Mouse (Mus musculus) stomach, embryonic 16.5 days (tissue): ENCODE data around the gene Zdhhc21. TPM values are rescaled to one million over a fixed set of nuclear protein-coding genes. Genes with fewer than 3 reads are reported as not detected.
A peak's percentile ranks its signal among the peaks of the same experiment; 100 is the strongest.

Source experiments
- ATAC-seq: fragments of 200-750 bp; cut with Nextera tagmentation; 2 replicates; pipeline ENCODE4 v1.8.0; 2017; ENCODE audit warnings: moderate number of reproducible peaks, moderate TSS enrichment; ENCODE audit not compliant: insufficient read depth, low FRiP score
- H3K27ac ChIP-seq: fragments of 300-500 bp; sonication (generic); 2 replicates; pipeline ENCODE4 v1.5.1; 2014; ENCODE audit warnings: low read length
- H3K27me3 ChIP-seq: fragments of 300-500 bp; sonication (generic); 2 replicates; pipeline ENCODE4 v1.6.1; 2014; ENCODE audit warnings: low read length, control low read depth, mixed read lengths; ENCODE audit not compliant: control insufficient read depth, insufficient read depth
- H3K36me3 ChIP-seq: fragments of 300-500 bp; sonication (generic); 2 replicates; pipeline ENCODE4 v1.6.1; 2014; ENCODE audit warnings: low read length; ENCODE audit not compliant: control insufficient read depth, insufficient read depth
- H3K4me1 ChIP-seq: fragments of 300-500 bp; sonication (generic); 2 replicates; pipeline ENCODE4 v1.6.1; 2014; ENCODE audit warnings: low read length, control low read depth, mixed read lengths; ENCODE audit not compliant: control insufficient read depth, insufficient read depth
- H3K4me2 ChIP-seq: fragments of 300-500 bp; sonication (generic); 2 replicates; pipeline ENCODE4 v1.6.1; 2014; ENCODE audit warnings: low read depth, low read length, mixed read lengths
- H3K4me3 ChIP-seq: fragments of 300-500 bp; sonication (generic); replicated peaks from 2 replicates; pipeline ENCODE4 v1.5.1; 2014; ENCODE audit warnings: mild to moderate bottlenecking, low read length
- H3K9ac ChIP-seq: fragments of 300-500 bp; sonication (generic); 2 replicates; pipeline ENCODE4 v1.6.1; 2014; ENCODE audit warnings: low read length
- H3K9me3 ChIP-seq: fragments of 300-500 bp; sonication (generic); replicated peaks from 2 replicates; pipeline ENCODE4 v1.6.1; 2016; ENCODE audit warnings: low read length, control low read depth; ENCODE audit not compliant: control insufficient read depth
- WGBS: fragments of 180-500 bp; shearing (Covaris S2); extraction: QIAGEN DNeasy Blood & Tissue Kit; methylation state at CpG from one replicate; pipeline ENCODE4 v1.1.7; 2014; 5-methylcytosine and 5-hydroxymethylcytosine counted together
- polyA plus RNA-seq: library from polyadenylated mRNA; unstranded; fragments of >200 nt; fragmentation: Nextera tagmentation; extraction: Ambion mirVana; gene quantifications from 2 replicates; pipeline ENCODE4 v1.2.1, GENCODE M21; 2015

Gene Zdhhc21
- polyA plus RNA-seq, 1 experiment from 2014 or later, result 18.2 TPM

GRCm38 (mm10) chr4:82816351-82816750 lies 43.4 kb downstream of the Zdhhc21 start:
- 85% methylated on average over 8 of the region's 8 CpGs for WGBS
- ATAC-seq, result no peak

GRCm38 (mm10) chr4:82815296-82815695 lies 44.5 kb downstream of the Zdhhc21 start:
- ATAC-seq, result peak; percentile 33; the same call in 1 of the 2 replicates
- Histone ChIP-seq H3K27ac (no peak overlapping the region), H3K4me2 (no peak overlapping the region), H3K4me1 (0 out of 2 replicates have a peak, but pooled peaks cover 4% of the 10 kb centered on the region), H3K36me3 (no peaks in the 10 kb centered on the region), H3K9me3 (no peaks in the 10 kb centered on the region), H3K4me3 (no peak overlapping the region), H3K27me3 (no peaks in the 10 kb centered on the region), H3K9ac (no peak overlapping the region)
- 43% methylated on average over 4 of the region's 4 CpGs for WGBS

More at GRCm38 (mm10) chr4:82816351-82816750, 43.4 kb downstream of the Zdhhc21 start:
- H3K4me1 ChIP-seq, result 0 out of 2 replicates have a peak, but pooled peaks cover 4% of the 10 kb centered on the region
- no peak overlapping the region for H3K27ac ChIP-seq
- H3K4me3 ChIP-seq, result no peak overlapping the region
- no peak overlapping the region for H3K9ac ChIP-seq
- no peaks in the 10 kb centered on the region for H3K27me3 ChIP-seq
- H3K9me3 ChIP-seq, result no peaks in the 10 kb centered on the region
- H3K36me3 ChIP-seq, result no peaks in the 10 kb centered on the region
- H3K4me2 ChIP-seq, result no peak overlapping the region

GRCm38 (mm10) chr4:82813356-82813755 lies 46.4 kb downstream of the Zdhhc21 start:
- Histone ChIP-seq H3K27me3 (no peaks in the 10 kb centered on the region), H3K4me1 (0 out of 2 replicates have a peak, but pooled peaks cover 4% of the 10 kb centered on the region), H3K27ac (no peak overlapping the region), H3K9me3 (no peaks in the 10 kb centered on the region), H3K4me2 (no peak overlapping the region), H3K4me3 (no peak overlapping the region), H3K36me3 (no peaks in the 10 kb centered on the region), H3K9ac (no peak overlapping the region)
- ATAC-seq, result no peak
- WGBS, result 65% methylated on average over 6 of the region's 6 CpGs

GRCm38 (mm10) chr4:82807811-82808210 lies 51.9 kb downstream of the Zdhhc21 start:
- 72% methylated on average over 10 of the region's 10 CpGs for WGBS
- H3K4me3 ChIP-seq, result no peak overlapping the region
- H3K4me1 ChIP-seq, result no peaks in the 10 kb centered on the region
- H3K36me3 ChIP-seq, result no peaks in the 10 kb centered on the region
- no peaks in the 10 kb centered on the region for H3K9me3 ChIP-seq
- H3K9ac ChIP-seq, result no peak overlapping the region
- H3K4me2 ChIP-seq, result no peak overlapping the region
- ATAC-seq, result no peak
- H3K27ac ChIP-seq, result no peak overlapping the region
- H3K27me3 ChIP-seq, result no peaks in the 10 kb centered on the region

- no peak overlapping the region for H3K9ac ChIP-seq
- no peak overlapping the region for H3K27ac ChIP-seq
- no peaks in the 10 kb centered on the region for H3K4me1 ChIP-seq
- H3K4me3 ChIP-seq, result no peak overlapping the region
- WGBS, result 89% methylated on average over 10 of the region's 10 CpGs
- no peak for ATAC-seq
- no peak overlapping the region for H3K4me2 ChIP-seq
- no peaks in the 10 kb centered on the region for H3K36me3 ChIP-seq
- no peaks in the 10 kb centered on the region for H3K27me3 ChIP-seq
- no peaks in the 10 kb centered on the region for H3K9me3 ChIP-seq
Observed at GRCm38 (mm10) chr4:82806176-82806757, 53.5 kb downstream of the Zdhhc21 start.

- no peak overlapping the region for H3K4me2 ChIP-seq
- no peaks in the 10 kb centered on the region for H3K9me3 ChIP-seq
- no peak overlapping the region for H3K9ac ChIP-seq
- WGBS, result 32% methylated on average over 2 of the region's 2 CpGs
- no peak for ATAC-seq
- H3K27ac ChIP-seq, result no peak overlapping the region
- H3K36me3 ChIP-seq, result no peaks in the 10 kb centered on the region
- H3K4me1 ChIP-seq, result no peaks in the 10 kb centered on the region
- no peak overlapping the region for H3K4me3 ChIP-seq
- no peaks in the 10 kb centered on the region for H3K27me3 ChIP-seq
Observed at GRCm38 (mm10) chr4:82804019-82804418, 55.7 kb downstream of the Zdhhc21 start.

GRCm38 (mm10) chr4:82793608-82794007 lies 66.2 kb downstream of the Zdhhc21 start:
- ATAC-seq, result no peak
- no peaks in the 10 kb centered on the region for H3K36me3 ChIP-seq
- H3K4me2 ChIP-seq, result no peak overlapping the region
- no peaks in the 10 kb centered on the region for H3K27me3 ChIP-seq
- H3K4me1 ChIP-seq, result no peaks in the 10 kb centered on the region
- 90% methylated on average over 6 of the region's 6 CpGs for WGBS
- no peak overlapping the region for H3K4me3 ChIP-seq
- H3K27ac ChIP-seq, result no peak overlapping the region
- H3K9me3 ChIP-seq, result no peaks in the 10 kb centered on the region
- no peak overlapping the region for H3K9ac ChIP-seq

GRCm38 (mm10) chr4:82792906-82793580 lies 66.7 kb downstream of the Zdhhc21 start:
- Histone ChIP-seq H3K4me2 (no peak overlapping the region), H3K4me1 (no peaks in the 10 kb centered on the region), H3K36me3 (no peaks in the 10 kb centered on the region), H3K9me3 (no peaks in the 10 kb centered on the region), H3K27ac (no peak overlapping the region), H3K4me3 (no peak overlapping the region), H3K27me3 (no peaks in the 10 kb centered on the region), H3K9ac (no peak overlapping the region)
- no peak for ATAC-seq
- 63% methylated on average over 5 of the region's 5 CpGs for WGBS

GRCm38 (mm10) chr4:82765513-82766216 lies 94.1 kb downstream of the Zdhhc21 start:
- H3K27me3 ChIP-seq, result no peaks in the 10 kb centered on the region
- no peak overlapping the region for H3K4me3 ChIP-seq
- H3K27ac ChIP-seq, result no peak overlapping the region
- no peaks in the 10 kb centered on the region for H3K36me3 ChIP-seq
- H3K4me1 ChIP-seq, result no peaks in the 10 kb centered on the region; the same call in 1 of the 2 replicates
- no peak overlapping the region for H3K9ac ChIP-seq
- H3K9me3 ChIP-seq, result no peaks in the 10 kb centered on the region
- ATAC-seq, result no peak
- 75% methylated on average over 11 of the region's 11 CpGs for WGBS
- no peak overlapping the region for H3K4me2 ChIP-seq
